Mouse (Mus musculus): ENCODE results near the gene Psmd1. TPM values are rescaled to one million over a fixed set of nuclear protein-coding genes. Genes with fewer than 3 reads are reported as not detected.

Gene Psmd1
- polyA plus RNA-seq, 1 experiment from 2014 or later = 160 TPM

DNA sequence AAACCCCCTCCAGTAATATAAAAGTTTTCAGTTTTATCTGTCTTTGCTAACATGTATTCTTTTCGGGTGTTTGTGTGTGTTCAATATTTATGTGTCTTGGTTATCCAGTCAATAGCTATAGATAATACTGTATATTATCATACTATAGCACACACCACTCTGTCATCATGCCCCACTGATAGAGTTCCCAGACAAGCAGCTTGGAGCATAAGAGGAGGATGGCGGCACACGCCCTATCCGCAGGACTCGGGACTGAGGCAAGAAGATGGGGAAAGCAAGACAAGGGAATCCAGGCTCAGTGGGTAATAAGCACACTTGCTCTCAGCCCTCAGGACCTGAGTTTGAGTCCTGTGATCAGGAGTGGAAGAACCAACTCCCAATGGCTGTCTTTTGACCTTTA lies 96.3 kb downstream of the Psmd1 start:
- no peak overlapping the region for H3K4me2 ChIP-seq (ENCODE audit: low read length)
- H3K9me3 ChIP-seq (ENCODE audit: control insufficient read depth, low read length) = no peaks in the 10 kb centered on the region
- 89% methylated on average over 5 of the region's 5 CpGs for WGBS
- ATAC-seq (replicated peaks; ENCODE audit: low FRiP score, low TSS enrichment, low read depth) = no peak
- DNase-seq (ENCODE audit: low spot score) = no peak
- H3K27me3 ChIP-seq (replicated peaks; ENCODE audit: control insufficient read depth, insufficient read depth, low read length) = no peaks in the 10 kb centered on the region
- no peak overlapping the region for H3K27ac ChIP-seq (ENCODE audit: low read depth)
- no peak overlapping the region for H3K9ac ChIP-seq (ENCODE audit: low read length)
- H3K4me1 ChIP-seq (replicated peaks; ENCODE audit: control insufficient read depth, insufficient read depth, low read length) = no peaks in the 10 kb centered on the region
- H3K4me3 ChIP-seq (ENCODE audit: low read depth, low read length) = no peak overlapping the region
- peaks cover 42% of the 10 kb centered on the region for H3K36me3 ChIP-seq (ENCODE audit: control insufficient read depth, insufficient read depth, low read length)

GRCm38 (mm10) chr1:86161061-86161460 lies 96.9 kb downstream of the Psmd1 start:
- Histone ChIP-seq H3K4me2 (ENCODE audit: low read length) (no peak overlapping the region), H3K27ac (ENCODE audit: low read depth) (no peak overlapping the region), H3K4me1 (replicated peaks; ENCODE audit: control insufficient read depth, insufficient read depth, low read length) (no peaks in the 10 kb centered on the region), H3K36me3 (ENCODE audit: control insufficient read depth, insufficient read depth, low read length) (peaks cover 48% of the 10 kb centered on the region), H3K9me3 (ENCODE audit: control insufficient read depth, low read length) (no peaks in the 10 kb centered on the region), H3K4me3 (ENCODE audit: low read depth, low read length) (no peak overlapping the region), H3K27me3 (replicated peaks; ENCODE audit: control insufficient read depth, insufficient read depth, low read length) (no peaks in the 10 kb centered on the region), H3K9ac (ENCODE audit: low read length) (no peak overlapping the region)
- DNase-seq (ENCODE audit: low spot score) (no peak), ATAC-seq (replicated peaks; ENCODE audit: low FRiP score, low TSS enrichment, low read depth) (no peak)
- 81% methylated on average over 5 of the region's 5 CpGs for WGBS

- H3K4me3 ChIP-seq (ENCODE audit: low read depth, low read length) = no peak overlapping the region
- no peaks in the 10 kb centered on the region for H3K9me3 ChIP-seq (ENCODE audit: control insufficient read depth, low read length)
- DNase-seq (ENCODE audit: low spot score) (no peak), ATAC-seq (replicated peaks; ENCODE audit: low FRiP score, low TSS enrichment, low read depth) (no peak)
- no peak overlapping the region for H3K27ac ChIP-seq (ENCODE audit: low read depth)
- H3K27me3 ChIP-seq (replicated peaks; ENCODE audit: control insufficient read depth, insufficient read depth, low read length) = no peaks in the 10 kb centered on the region
- no peak overlapping the region for H3K4me2 ChIP-seq (ENCODE audit: low read length)
- H3K36me3 ChIP-seq (ENCODE audit: control insufficient read depth, insufficient read depth, low read length) = peaks cover 40% of the 10 kb centered on the region
- H3K4me1 ChIP-seq (replicated peaks; ENCODE audit: control insufficient read depth, insufficient read depth, low read length) = no peaks in the 10 kb centered on the region
- whole genome bisulfite sequencing = 91% methylated on average over 5 of the region's 5 CpGs
- no peak overlapping the region for H3K9ac ChIP-seq (ENCODE audit: low read length)
Measured at GRCm38 (mm10) chr1:86174602-86175001, 110.4 kb downstream of the Psmd1 start.

DNA sequence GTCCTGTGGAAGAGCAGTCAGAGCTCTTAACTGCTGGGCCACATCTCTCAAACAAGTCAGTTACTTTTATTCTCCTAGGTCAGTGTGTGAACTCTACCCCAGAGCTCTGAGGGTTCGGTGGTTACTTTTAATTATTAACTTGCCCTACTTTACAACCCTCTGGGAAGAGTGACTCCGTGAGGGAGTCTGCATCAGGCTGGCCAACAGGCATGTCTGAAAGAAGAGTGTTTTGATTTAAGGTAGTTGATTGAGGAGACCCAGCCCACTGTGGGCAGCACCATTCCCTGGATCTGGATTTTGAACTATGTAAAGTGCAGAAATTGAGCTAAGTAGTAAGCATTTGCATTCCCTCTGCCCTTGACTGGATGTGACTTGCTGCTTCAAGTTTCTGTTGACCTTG lies 111.9 kb downstream of the Psmd1 start:
- H3K9me3 ChIP-seq (ENCODE audit: control insufficient read depth, low read length) = no peaks in the 10 kb centered on the region
- H3K4me3 ChIP-seq (ENCODE audit: low read depth, low read length) = no peak overlapping the region
- no peaks in the 10 kb centered on the region for H3K27me3 ChIP-seq (replicated peaks; ENCODE audit: control insufficient read depth, insufficient read depth, low read length)
- no peak overlapping the region for H3K27ac ChIP-seq (ENCODE audit: low read depth)
- H3K4me1 ChIP-seq (replicated peaks; ENCODE audit: control insufficient read depth, insufficient read depth, low read length) = no peaks in the 10 kb centered on the region
- ATAC-seq (replicated peaks; ENCODE audit: low FRiP score, low TSS enrichment, low read depth) (peak; percentile 76), DNase-seq (ENCODE audit: low spot score) (no peak)
- no peak overlapping the region for H3K4me2 ChIP-seq (ENCODE audit: low read length)
- peaks cover 40% of the 10 kb centered on the region for H3K36me3 ChIP-seq (ENCODE audit: control insufficient read depth, insufficient read depth, low read length)
- no peak overlapping the region for H3K9ac ChIP-seq (ENCODE audit: low read length)
- WGBS = 57% methylated on average over 2 of the region's 2 CpGs

- Histone ChIP-seq H3K4me3 (ENCODE audit: low read depth, low read length) (no peak overlapping the region), H3K4me1 (replicated peaks; ENCODE audit: control insufficient read depth, insufficient read depth, low read length) (no peaks in the 10 kb centered on the region), H3K36me3 (ENCODE audit: control insufficient read depth, insufficient read depth, low read length) (peaks cover 21% of the 10 kb centered on the region), H3K9ac (ENCODE audit: low read length) (no peak overlapping the region), H3K9me3 (ENCODE audit: control insufficient read depth, low read length) (no peaks in the 10 kb centered on the region), H3K4me2 (ENCODE audit: low read length) (no peak overlapping the region), H3K27me3 (replicated peaks; ENCODE audit: control insufficient read depth, insufficient read depth, low read length) (no peaks in the 10 kb centered on the region), H3K27ac (ENCODE audit: low read depth) (no peak overlapping the region)
- WGBS = 50% methylated on average over 7 of the region's 7 CpGs
- ATAC-seq (replicated peaks; ENCODE audit: low FRiP score, low TSS enrichment, low read depth) (peak; percentile 51; the same call in 1 of the 2 replicates), DNase-seq (ENCODE audit: low spot score) (peak; percentile 94)
Measured at GRCm38 (mm10) chr1:86178462-86179253, 114.5 kb downstream of the Psmd1 start.

GRCm38 (mm10) chr1:86182004-86182709 lies 118.0 kb downstream of the Psmd1 start:
- 59% methylated on average over 5 of the region's 5 CpGs for WGBS
- Histone ChIP-seq H3K27me3 (replicated peaks; ENCODE audit: control insufficient read depth, insufficient read depth, low read length) (no peaks in the 10 kb centered on the region), H3K4me3 (ENCODE audit: low read depth, low read length) (no peak overlapping the region), H3K27ac (ENCODE audit: low read depth) (no peak overlapping the region), H3K4me1 (replicated peaks; ENCODE audit: control insufficient read depth, insufficient read depth, low read length) (no peaks in the 10 kb centered on the region), H3K36me3 (ENCODE audit: control insufficient read depth, insufficient read depth, low read length) (peaks cover 12% of the 10 kb centered on the region), H3K4me2 (ENCODE audit: low read length) (no peak overlapping the region), H3K9me3 (ENCODE audit: control insufficient read depth, low read length) (no peaks in the 10 kb centered on the region), H3K9ac (ENCODE audit: low read length) (no peak overlapping the region)
- ATAC-seq (replicated peaks; ENCODE audit: low FRiP score, low TSS enrichment, low read depth) = no peak
- DNase-seq (ENCODE audit: low spot score) = no peak

- H3K4me3 ChIP-seq (ENCODE audit: low read depth, low read length) = no peak overlapping the region
- H3K9me3 ChIP-seq (ENCODE audit: control insufficient read depth, low read length) = no peaks in the 10 kb centered on the region
- DNase-seq (ENCODE audit: low spot score) (no peak), ATAC-seq (replicated peaks; ENCODE audit: low FRiP score, low TSS enrichment, low read depth) (no peak)
- 67% methylated on average over 4 of the region's 4 CpGs for WGBS
- H3K27me3 ChIP-seq (replicated peaks; ENCODE audit: control insufficient read depth, insufficient read depth, low read length) = no peaks in the 10 kb centered on the region
- no peak overlapping the region for H3K9ac ChIP-seq (ENCODE audit: low read length)
- H3K27ac ChIP-seq (ENCODE audit: low read depth) = no peak overlapping the region
- H3K36me3 ChIP-seq (ENCODE audit: control insufficient read depth, insufficient read depth, low read length) = peaks cover 6% of the 10 kb centered on the region; the same call in 1 of the 2 replicates
- H3K4me1 ChIP-seq (replicated peaks; ENCODE audit: control insufficient read depth, insufficient read depth, low read length) = no peaks in the 10 kb centered on the region
- H3K4me2 ChIP-seq (ENCODE audit: low read length) = no peak overlapping the region
Measured at GRCm38 (mm10) chr1:86183577-86184263, 119.5 kb downstream of the Psmd1 start.

- no peak overlapping the region for H3K27ac ChIP-seq (ENCODE audit: low read depth)
- DNase-seq (ENCODE audit: low spot score) (no peak), ATAC-seq (replicated peaks; ENCODE audit: low FRiP score, low TSS enrichment, low read depth) (no peak)
- H3K4me1 ChIP-seq (replicated peaks; ENCODE audit: control insufficient read depth, insufficient read depth, low read length) = no peaks in the 10 kb centered on the region
- no peak overlapping the region for H3K9ac ChIP-seq (ENCODE audit: low read length)
- H3K9me3 ChIP-seq (ENCODE audit: control insufficient read depth, low read length) = no peaks in the 10 kb centered on the region
- no peaks in the 10 kb centered on the region for H3K27me3 ChIP-seq (replicated peaks; ENCODE audit: control insufficient read depth, insufficient read depth, low read length)
- peaks cover 16% of the 10 kb centered on the region for H3K36me3 ChIP-seq (ENCODE audit: control insufficient read depth, insufficient read depth, low read length)
- 84% methylated on average over 7 of the region's 7 CpGs for WGBS
- no peak overlapping the region for H3K4me2 ChIP-seq (ENCODE audit: low read length)
- no peak overlapping the region for H3K4me3 ChIP-seq (ENCODE audit: low read depth, low read length)
Measured at GRCm38 (mm10) chr1:86186762-86187161, 122.6 kb downstream of the Psmd1 start.

Measured in intestine, embryonic 14.5 days (tissue).